Mouse (Mus musculus) adrenal gland, postnatal 36 days (tissue): Measurements from ENCODE around the gene Ccnk. TPM values are rescaled to one million over a fixed set of nuclear protein-coding genes. Genes with fewer than 3 reads are reported as not detected.

Experiments
- DNase-seq, 2 experiments: peaks; one replicate each; pipeline ENCODE4 v3.0.0; 2021; ENCODE audit warnings: mixed read lengths in 1 of 2
- total RNA-seq, 2 experiments: library from RNA; stranded (reverse); gene quantifications; 2 replicates each; pipeline ENCODE4 v1.2.3; 2021

Gene Ccnk
- total RNA-seq, 2 experiments from 2014 or later: 26.6 to 32.9 TPM

DNA sequence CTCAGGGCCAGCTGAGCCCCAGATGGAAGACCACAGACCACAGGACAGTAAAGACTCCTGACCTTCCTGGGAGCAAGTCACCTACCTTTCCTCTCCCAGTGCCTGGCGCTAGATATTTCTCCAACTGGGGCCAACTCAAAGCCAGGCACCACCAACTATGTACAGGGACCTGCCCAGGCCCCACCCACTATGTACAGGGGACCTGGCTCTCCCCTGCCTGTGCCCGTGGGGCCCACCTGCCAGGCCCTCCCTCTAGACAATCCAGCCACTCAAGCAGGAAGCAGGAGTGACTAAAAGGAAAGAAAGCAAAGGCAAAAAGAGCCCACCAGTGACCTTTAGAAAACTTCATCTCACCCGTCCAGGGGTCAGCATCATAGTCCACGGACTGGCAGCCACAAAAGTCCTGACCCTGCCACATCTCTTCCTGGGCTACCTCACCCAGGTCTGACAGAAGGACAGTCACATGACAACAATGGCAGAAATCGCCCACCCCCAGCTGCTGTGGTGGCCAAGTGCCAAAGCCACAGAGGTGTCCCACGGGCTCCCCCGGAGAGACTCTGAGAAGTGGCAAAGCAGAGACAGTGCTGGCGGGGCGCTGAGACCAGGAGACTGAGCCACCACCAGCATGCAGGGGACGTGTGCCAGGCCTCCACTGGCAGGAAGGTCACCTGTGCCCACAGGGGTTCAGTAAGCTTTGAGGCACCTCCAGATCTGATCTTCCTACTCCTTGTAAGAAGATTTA is 67.6 kb downstream of the Ccnk start:
- no peak for DNase-seq

DNA sequence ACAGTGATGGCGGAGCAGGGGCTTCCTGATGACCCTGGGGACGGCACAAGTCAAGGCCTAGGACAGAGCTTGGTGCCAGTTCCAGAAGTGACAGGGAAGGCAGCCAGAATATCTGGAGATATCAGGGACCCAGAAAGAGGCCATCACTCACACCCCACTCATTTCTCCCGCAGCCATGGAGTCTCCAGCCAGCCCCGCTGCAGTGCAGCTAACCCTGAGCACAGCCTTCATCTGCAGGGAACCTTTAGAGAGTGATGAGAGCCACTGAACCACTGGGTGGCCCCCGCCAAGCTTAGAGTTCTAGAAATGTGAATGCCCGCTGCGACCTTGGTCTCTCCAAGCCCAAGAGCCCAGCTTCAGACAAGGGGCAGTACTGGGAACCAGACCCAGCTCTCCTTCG is 69.6 kb downstream of the Ccnk start:
- DNase-seq: peak; percentile 44 to 53

DNA sequence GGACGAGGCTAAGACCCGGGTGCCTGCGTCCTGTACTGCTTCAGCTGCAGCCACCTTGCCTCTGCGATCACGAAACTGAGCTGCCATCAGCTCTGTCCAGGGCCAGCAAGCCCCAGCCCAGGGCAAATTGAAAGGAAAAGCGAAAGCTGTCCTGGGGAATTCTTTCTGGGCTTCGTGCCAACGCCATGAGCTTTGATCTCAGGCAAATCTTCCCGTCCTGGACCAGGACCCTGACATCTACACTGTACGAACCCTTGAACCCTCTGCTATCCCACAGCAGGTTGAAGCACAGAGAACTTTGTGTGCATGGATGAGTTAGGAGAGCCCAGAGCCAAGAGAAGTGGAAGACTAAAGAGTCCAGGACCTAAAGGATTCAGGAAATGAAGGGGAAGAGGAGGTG is 70.1 kb downstream of the Ccnk start:
- peak; percentile 86 to 91 for DNase-seq

DNA sequence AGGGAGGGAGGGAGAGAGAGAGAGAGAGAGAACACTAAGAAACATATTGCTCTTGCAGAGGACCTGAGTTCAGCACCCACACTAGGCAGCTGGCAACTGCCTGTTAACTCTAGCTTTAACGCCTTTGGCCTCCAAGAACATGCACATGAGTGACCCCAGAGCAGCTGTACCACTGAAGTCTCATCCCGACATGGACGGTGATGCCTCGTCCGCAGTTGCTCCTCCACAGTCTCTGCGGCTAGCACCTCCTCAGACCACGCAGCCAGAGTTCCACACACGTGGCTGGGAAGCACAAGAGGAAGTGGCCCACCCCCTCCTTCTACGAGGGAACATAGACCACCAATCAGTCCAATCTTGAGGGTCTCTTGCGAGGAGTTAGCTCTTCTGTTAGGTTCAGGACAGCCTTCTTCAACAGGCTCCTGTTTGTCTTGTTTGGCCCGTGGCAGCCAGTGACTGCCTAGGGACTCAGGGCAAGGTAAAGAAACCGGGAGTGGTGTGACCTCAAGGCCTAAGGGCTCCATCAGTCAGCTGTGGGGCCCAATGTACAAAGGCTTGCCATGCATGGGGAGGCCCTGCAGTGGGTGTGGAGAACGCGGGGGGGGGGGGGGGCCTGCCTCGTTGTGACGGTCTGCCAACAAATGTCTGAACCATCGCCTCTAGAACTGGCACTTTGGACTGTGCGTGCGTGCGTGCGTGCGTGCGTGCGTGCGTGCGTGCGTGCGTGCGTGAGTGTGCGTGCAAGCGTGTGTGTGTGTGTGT is 71.8 kb downstream of the Ccnk start:
- no peak for DNase-seq

DNA sequence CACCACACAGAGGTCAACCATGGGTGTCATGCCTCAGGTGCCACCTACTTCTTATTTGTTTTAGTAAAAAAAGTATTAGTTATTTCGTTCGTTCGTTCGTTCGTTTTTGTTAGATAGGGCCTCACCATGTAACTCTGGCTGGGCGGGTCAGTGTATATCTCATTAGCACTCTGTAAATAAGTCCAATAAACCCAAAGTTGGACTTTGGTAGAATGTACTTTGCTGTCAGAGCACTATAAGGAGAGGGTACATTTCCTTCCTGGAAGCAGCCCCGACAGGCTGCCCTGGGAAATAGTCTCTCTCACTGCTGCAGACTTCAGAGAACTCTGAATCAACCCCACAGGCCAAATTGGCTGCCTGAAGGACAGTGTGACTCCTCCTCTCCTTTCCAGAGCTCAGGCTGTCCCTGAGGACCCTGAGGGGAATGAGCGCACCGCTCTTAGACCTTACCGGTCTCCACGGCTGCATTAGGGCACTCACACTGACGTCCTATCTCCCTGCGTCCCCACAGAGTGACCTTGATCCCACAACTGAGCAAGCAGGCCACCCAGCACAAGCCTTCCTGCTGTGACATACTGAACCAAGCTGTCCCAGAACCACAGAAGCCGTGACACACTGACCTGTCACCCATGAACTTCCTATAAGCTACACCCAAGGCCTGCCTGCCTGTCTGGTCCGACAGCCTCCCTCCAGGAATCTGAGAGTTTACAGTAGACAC is 72.6 kb downstream of the Ccnk start:
- DNase-seq: peak; percentile 60 to 63

Other genes with a start within 250 kb of the Ccnk start
- gene Bcl11b, start 176.0 kb upstream of the Ccnk start, total RNA-seq: under 1 TPM; 0.07 to 0.50 TPM
- gene Setd3, start 265 bp upstream of the Ccnk start, total RNA-seq: 100 to 1,000 TPM; 108 to 126 TPM
- 10 to 100 TPM; 21.6 to 28.8 TPM for gene Ccdc85c, start 95.8 kb downstream of the Ccnk start, total RNA-seq
- gene Hhipl1, start 126.7 kb downstream of the Ccnk start, total RNA-seq: under 1 TPM; 0.76 to 0.86 TPM
- gene Cyp46a1, start 154.8 kb downstream of the Ccnk start, total RNA-seq: 1 to 10 TPM in 1 of 2 experiments, under 1 TPM in 1; 0.99 to 2.0 TPM
- gene Eml1, start 191.4 kb downstream of the Ccnk start, total RNA-seq: 10 to 100 TPM; 16.6 to 44.6 TPM